ENCODE assay signal across 8 mouse cellular contexts in genomic region chr12:69198164-69198535, GRCm38 (mm10). TPM values are rescaled to one million over a fixed set of nuclear protein-coding genes. Genes with fewer than 3 reads are reported as not detected.
DNase-seq lines count a peak whose midpoint lies in the region; ATAC-seq lines count a peak whose summit lies in the region.

Gene Dnaaf2, minus strand, starts transcription at chr12:69198429.

- H3K4me1 ChIP-seq in embryonic facial prominence, embryonic 13.5 days = peaks cover 22% of the 10 kb centered on the region
- peaks cover 14% of the 10 kb centered on the region for H3K4me1 ChIP-seq in heart, embryonic 11.5 days (ENCODE audit: control insufficient read depth, insufficient read depth, low read length)
- peaks cover 21% of the 10 kb centered on the region for H3K4me1 ChIP-seq in kidney, embryonic 14.5 days (ENCODE audit: control insufficient read depth, insufficient read depth, low read length)
- peaks cover 23% of the 10 kb centered on the region for H3K4me1 ChIP-seq in limb, embryonic 15.5 days
- peaks cover 21% of the 10 kb centered on the region for H3K4me1 ChIP-seq in midbrain, embryonic 14.5 days (ENCODE audit: control insufficient read depth, insufficient read depth, low read length)
- H3K4me1 ChIP-seq in stomach, embryonic 14.5 days (ENCODE audit: control insufficient read depth, insufficient read depth, low read length) = peaks cover 11% of the 10 kb centered on the region; the same call in 1 of the 2 replicates

- H3K9ac ChIP-seq in embryonic facial prominence, embryonic 13.5 days = peak within 1 kb of the TSS; percentile 93
- H3K9ac ChIP-seq in heart, embryonic 11.5 days (ENCODE audit: low read depth, low read length) = peak within 1 kb of the TSS; percentile 93
- H3K9ac ChIP-seq in kidney, embryonic 14.5 days (ENCODE audit: low read depth, low read length) = peak within 1 kb of the TSS; percentile 77
- H3K9ac ChIP-seq in limb, embryonic 15.5 days = peak within 1 kb of the TSS; percentile 87
- peak within 1 kb of the TSS; percentile 82 for H3K9ac ChIP-seq in midbrain, embryonic 14.5 days (replicated peaks; ENCODE audit: low read length)
- H3K9ac ChIP-seq in stomach, embryonic 14.5 days (replicated peaks; ENCODE audit: low read depth, low read length) = peak within 1 kb of the TSS; percentile 81

- no peaks in the 10 kb centered on the region for H3K27me3 ChIP-seq in embryonic facial prominence, embryonic 13.5 days
- H3K27me3 ChIP-seq in heart, embryonic 11.5 days (ENCODE audit: control insufficient read depth, insufficient read depth, low read length) = no peaks in the 10 kb centered on the region
- no peaks in the 10 kb centered on the region for H3K27me3 ChIP-seq in kidney, embryonic 14.5 days (ENCODE audit: control insufficient read depth, insufficient read depth, low read length)
- no peaks in the 10 kb centered on the region for H3K27me3 ChIP-seq in limb, embryonic 15.5 days
- H3K27me3 ChIP-seq in midbrain, embryonic 14.5 days (ENCODE audit: control insufficient read depth, insufficient read depth, low read length) = no peaks in the 10 kb centered on the region
- no peaks in the 10 kb centered on the region for H3K27me3 ChIP-seq in stomach, embryonic 14.5 days (ENCODE audit: control insufficient read depth, insufficient read depth, low read length)

- DNase-seq in CD4-positive, CD25-positive, alpha-beta regulatory T cell, adult 2 months (ENCODE audit: low read depth, low spot score) = peak; percentile 68
- DNase-seq in adrenal gland, postnatal 10 days = peak; percentile 90
- DNase-seq in midbrain, embryonic 14.5 days = peak; percentile 82

- peak; percentile 24 for ATAC-seq in embryonic facial prominence, embryonic 13.5 days (ENCODE audit: insufficient number of reproducible peaks, insufficient read depth, low FRiP score, low TSS enrichment, low read depth)
- ATAC-seq in heart, embryonic 11.5 days (replicated peaks; ENCODE audit: insufficient number of reproducible peaks, low FRiP score, low TSS enrichment) = peak; percentile 33
- ATAC-seq in kidney, embryonic 14.5 days (ENCODE audit: low FRiP score, low TSS enrichment) = peak; percentile 66
- no peak; the same call in 1 of the 2 replicates for ATAC-seq in limb, embryonic 15.5 days (ENCODE audit: insufficient number of reproducible peaks, low FRiP score, low TSS enrichment, low read depth)
- peak; percentile 28 for ATAC-seq in midbrain, embryonic 14.5 days (ENCODE audit: low FRiP score, low TSS enrichment)
- peak; percentile 25; the same call in 1 of the 2 replicates for ATAC-seq in stomach, embryonic 14.5 days (ENCODE audit: insufficient number of reproducible peaks, insufficient read depth, low FRiP score, low read depth)

- H3K4me2 ChIP-seq in embryonic facial prominence, embryonic 13.5 days = peak within 1 kb of the TSS; percentile 95
- peak within 1 kb of the TSS; percentile 99 for H3K4me2 ChIP-seq in heart, embryonic 11.5 days
- peak within 1 kb of the TSS; percentile 82 for H3K4me2 ChIP-seq in kidney, embryonic 14.5 days (replicated peaks; ENCODE audit: low read depth, low read length)
- peak within 1 kb of the TSS; percentile 94 for H3K4me2 ChIP-seq in limb, embryonic 15.5 days
- H3K4me2 ChIP-seq in midbrain, embryonic 14.5 days (ENCODE audit: low read length) = peak within 1 kb of the TSS; percentile 95
- peak within 1 kb of the TSS; percentile 81 for H3K4me2 ChIP-seq in stomach, embryonic 14.5 days (replicated peaks; ENCODE audit: low read depth, low read length)

- whole genome bisulfite sequencing in embryonic facial prominence, embryonic 13.5 days = under 1% methylated on average over 18 of the region's 18 CpGs
- WGBS in heart, embryonic 11.5 days (ENCODE audit: insufficient replicate concordance) = 0% methylated on average over 18 of the region's 18 CpGs
- WGBS in kidney, embryonic 14.5 days = under 1% methylated on average over 18 of the region's 18 CpGs
- WGBS in limb, embryonic 15.5 days = under 1% methylated on average over 18 of the region's 18 CpGs
- under 1% methylated on average over 18 of the region's 18 CpGs for WGBS in midbrain, embryonic 14.5 days
- WGBS in stomach, embryonic 14.5 days = under 1% methylated on average over 18 of the region's 18 CpGs

- H3K36me3 ChIP-seq in embryonic facial prominence, embryonic 13.5 days = peaks cover 24% of the 10 kb centered on the region
- H3K36me3 ChIP-seq in heart, embryonic 11.5 days (ENCODE audit: control insufficient read depth, insufficient read depth, low read length) = peaks cover 6% of the 10 kb centered on the region; the same call in 1 of the 2 replicates
- H3K36me3 ChIP-seq in kidney, embryonic 14.5 days (ENCODE audit: control insufficient read depth, insufficient read depth, low read length) = peaks cover 29% of the 10 kb centered on the region
- peaks cover 33% of the 10 kb centered on the region for H3K36me3 ChIP-seq in limb, embryonic 15.5 days
- H3K36me3 ChIP-seq in midbrain, embryonic 14.5 days (ENCODE audit: control insufficient read depth, insufficient read depth, low read length) = peaks cover 7% of the 10 kb centered on the region
- peaks cover 25% of the 10 kb centered on the region for H3K36me3 ChIP-seq in stomach, embryonic 14.5 days (ENCODE audit: control insufficient read depth, insufficient read depth, low read length)

- peak within 1 kb of the TSS; percentile 96 for H3K4me3 ChIP-seq in embryonic facial prominence, embryonic 13.5 days
- peak within 1 kb of the TSS; percentile 97 for H3K4me3 ChIP-seq in heart, embryonic 11.5 days (ENCODE audit: low read depth, low read length)
- H3K4me3 ChIP-seq in kidney, embryonic 14.5 days (ENCODE audit: low read length) = peak within 1 kb of the TSS; percentile 73
- peak within 1 kb of the TSS; percentile 71 for H3K4me3 ChIP-seq in limb, embryonic 15.5 days
- peak within 1 kb of the TSS; percentile 95 for H3K4me3 ChIP-seq in midbrain, embryonic 14.5 days (replicated peaks; ENCODE audit: low read depth, low read length)
- peak within 1 kb of the TSS; percentile 95 for H3K4me3 ChIP-seq in stomach, embryonic 14.5 days (ENCODE audit: low read depth, low read length)

- H3K9me3 ChIP-seq in embryonic facial prominence, embryonic 13.5 days = no peaks in the 10 kb centered on the region
- no peaks in the 10 kb centered on the region for H3K9me3 ChIP-seq in heart, embryonic 11.5 days (replicated peaks; ENCODE audit: control insufficient read depth, low read length)
- H3K9me3 ChIP-seq in kidney, embryonic 14.5 days (ENCODE audit: control insufficient read depth, low read length) = no peaks in the 10 kb centered on the region
- H3K9me3 ChIP-seq in limb, embryonic 15.5 days = no peaks in the 10 kb centered on the region
- no peaks in the 10 kb centered on the region for H3K9me3 ChIP-seq in midbrain, embryonic 14.5 days (ENCODE audit: control insufficient read depth, low read length)
- H3K9me3 ChIP-seq in stomach, embryonic 14.5 days (ENCODE audit: control insufficient read depth, low read depth, low read length) = no peaks in the 10 kb centered on the region

- peak within 1 kb of the TSS; percentile 93 for H3K27ac ChIP-seq in embryonic facial prominence, embryonic 13.5 days
- peak within 1 kb of the TSS; percentile 81 for H3K27ac ChIP-seq in heart, embryonic 11.5 days (ENCODE audit: low read depth, low read length)
- H3K27ac ChIP-seq in kidney, embryonic 14.5 days (ENCODE audit: low read depth, low read length) = peak within 1 kb of the TSS; percentile 45; the same call in 1 of the 2 replicates
- peak within 1 kb of the TSS; percentile 92 for H3K27ac ChIP-seq in limb, embryonic 15.5 days
- H3K27ac ChIP-seq in midbrain, embryonic 14.5 days (replicated peaks; ENCODE audit: low read depth, low read length) = peak within 1 kb of the TSS; percentile 93
- peak within 1 kb of the TSS; percentile 91 for H3K27ac ChIP-seq in stomach, embryonic 14.5 days (ENCODE audit: low read length)

RNA-seq across cellular contexts. Expression of gene Dnaaf2, which starts in this region (rescaled TPM):
- 1 to 10 TPM; 1.7 to 2.1 TPM for total RNA-seq in adrenal gland, postnatal 10 days (2021)
- polyA plus RNA-seq in embryonic facial prominence, embryonic 13.5 days (2015; fragmentation: Nextera tagmentation; extraction: Ambion mirVana) = 12.0 and 14.4 TPM in 2 replicates
- 6.2 and 9.2 TPM in 2 replicates for polyA plus RNA-seq in heart, embryonic 11.5 days (2014; fragmentation: Nextera tagmentation; extraction: Ambion mirVana)
- 8.6 and 10.5 TPM in 2 replicates for polyA plus RNA-seq in kidney, embryonic 14.5 days (2014; fragmentation: Nextera tagmentation; extraction: Ambion mirVana)
- 8.2 and 8.8 TPM in 2 replicates for polyA plus RNA-seq in limb, embryonic 15.5 days (2015; fragmentation: Nextera tagmentation; extraction: Ambion mirVana)
- 7.0 and 7.6 TPM in 2 replicates for polyA plus RNA-seq in midbrain, embryonic 14.5 days (2014; fragmentation: Nextera tagmentation; extraction: Ambion mirVana)
- polyA plus RNA-seq in stomach, embryonic 14.5 days (2014; fragmentation: Nextera tagmentation; extraction: Ambion mirVana) = 9.2 and 9.4 TPM in 2 replicates
